Mouse (Mus musculus): ENCODE results near the gene Chst5. TPM values are rescaled to one million over a fixed set of nuclear protein-coding genes. Genes with fewer than 3 reads are reported as not detected.

Chst5 gene
- total and polyA plus RNA-seq, 3 experiments, result not detected

DNA sequence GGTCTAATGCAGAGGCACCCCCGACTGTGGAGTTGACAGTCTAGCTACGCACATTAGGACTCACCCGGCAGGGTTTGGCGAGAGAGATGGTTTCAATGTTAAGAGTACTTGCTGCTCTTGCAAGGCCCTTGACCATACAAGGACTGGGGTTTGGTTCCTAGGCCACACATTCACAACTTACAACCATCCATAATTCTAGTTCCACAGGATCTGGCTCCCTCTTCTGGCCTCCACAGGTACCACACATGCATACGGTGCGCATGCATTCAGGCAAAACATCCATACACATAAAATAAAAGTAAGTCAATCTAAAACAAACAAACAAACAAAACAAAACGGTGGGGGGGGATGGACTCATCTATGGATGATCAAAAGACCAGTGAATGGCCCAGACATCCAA, 15.3 kb downstream of the Chst5 start:
- H3K79me2 ChIP-seq (ENCODE audit: control insufficient read depth, insufficient read depth, low read length, poor library complexity), result no peaks in the 10 kb centered on the region
- H3K4me1 ChIP-seq (ENCODE audit: control insufficient read depth in 1 of 2, insufficient read depth in 2 of 2, low read length in 2 of 2), result no peaks in the 10 kb centered on the region
- no peak overlapping the region for H3K27ac ChIP-seq (ENCODE audit: control insufficient read depth, low read depth, low read length)
- H3K27me3 ChIP-seq (ENCODE audit: control insufficient read depth in 1 of 2, insufficient read depth in 2 of 2, low read length in 2 of 2), result no peaks in the 10 kb centered on the region
- peak; percentile 54 for DNase-seq (ENCODE audit: low read depth, low spot score)
- H3K4me3 ChIP-seq (ENCODE audit: control insufficient read depth in 1 of 2, insufficient read depth in 1 of 2, low read depth in 2 of 2, low read length in 2 of 2), result no peak overlapping the region
- no peaks in the 10 kb centered on the region for H3K9me3 ChIP-seq (replicated peaks; ENCODE audit: insufficient read depth, low read length)
- TF ChIP-seq ZKSCAN1 (IDR thresholded peaks at IDR 0.05; ENCODE audit: low read depth, low read length) (no peak), GABPA (IDR thresholded peaks at IDR 0.05; ENCODE audit: low read depth, low read length) (no peak), TAL1 (IDR thresholded peaks at IDR 0.05; ENCODE audit: low read length) (no peak), MAZ (IDR thresholded peaks at IDR 0.05; ENCODE audit: low read depth, low read length) (no peak), ZNF384 (IDR thresholded peaks at IDR 0.05; ENCODE audit: low read depth, low read length) (no peak), E2F4 (IDR thresholded peaks at IDR 0.05; ENCODE audit: borderline replicate concordance, low read depth, low read length) (no peak), USF2 (IDR thresholded peaks at IDR 0.05; ENCODE audit: borderline replicate concordance in 1 of 2, insufficient read depth in 1 of 2, low read depth in 1 of 2, low read length in 2 of 2) (no peak), RCOR1 (IDR thresholded peaks at IDR 0.05; ENCODE audit: low read depth, low read length) (no peak), MAFK (IDR thresholded peaks at IDR 0.05; ENCODE audit: borderline replicate concordance, low read depth, low read length) (no peak), POLR2AphosphoS2 (IDR thresholded peaks at IDR 0.05; ENCODE audit: low read length) (no peak), MYB (IDR thresholded peaks at IDR 0.05; ENCODE audit: low read depth, low read length) (no peak), ELF1 (IDR thresholded peaks at IDR 0.05; ENCODE audit: low read depth, low read length) (no peak), TCF12 (IDR thresholded peaks at IDR 0.05; ENCODE audit: low read depth, low read length) (no peak), ZC3H11A (IDR thresholded peaks at IDR 0.05; ENCODE audit: low read depth, low read length) (peak; percentile 36; the same call in 1 of the 2 replicates), SMC3 (IDR thresholded peaks at IDR 0.05; ENCODE audit: low read depth, low read length) (peak; percentile 54), NRF1 (IDR thresholded peaks at IDR 0.05; ENCODE audit: insufficient read depth, low read depth, low read length, poor library complexity, severe bottlenecking) (no peak), RAD21 (IDR thresholded peaks at IDR 0.05; ENCODE audit: low read depth, low read length) (peak; percentile 72), SIN3A (IDR thresholded peaks at IDR 0.05; ENCODE audit: low read length) (no peak), CTCF (IDR thresholded peaks at IDR 0.05 in 2 of 3, conservative IDR thresholded peaks at IDR 0.05 in 1 of 3; ENCODE audit: control insufficient read depth in 1 of 3, insufficient read depth in 1 of 3, low read depth in 2 of 3, low read length in 3 of 3, poor library complexity in 1 of 3, severe bottlenecking in 1 of 3) (peak; percentile 66 to 76 (median 67)), ETS1 (IDR thresholded peaks at IDR 0.05; ENCODE audit: low read depth, low read length) (no peak), POLR2A (IDR thresholded peaks at IDR 0.05; ENCODE audit: control insufficient read depth in 1 of 2, insufficient read depth in 1 of 2, low read depth in 1 of 2, low read length in 2 of 2, poor library complexity in 1 of 2) (no peak)
- peaks cover 0 to 2% of the 10 kb centered on the region in 2 experiments; a peak in 1 of 4 replicates for H3K36me3 ChIP-seq (ENCODE audit: control insufficient read depth in 1 of 2, insufficient read depth in 2 of 2, low read length in 2 of 2)
- no peak overlapping the region for H3K9ac ChIP-seq (ENCODE audit: control insufficient read depth, low read depth, low read length, poor library complexity, severe bottlenecking)

- no peak overlapping the region; a peak in 1 of 4 replicates for H3K4me3 ChIP-seq (ENCODE audit: control insufficient read depth in 1 of 2, insufficient read depth in 1 of 2, low read depth in 2 of 2, low read length in 2 of 2)
- TF ChIP-seq MAFK (IDR thresholded peaks at IDR 0.05; ENCODE audit: borderline replicate concordance, low read depth, low read length) (peak; percentile 64; the same call in 1 of the 2 replicates), UBTF (IDR thresholded peaks at IDR 0.05; ENCODE audit: borderline replicate concordance, insufficient read depth, low read depth, low read length) (no peak)
- H3K9me3 ChIP-seq (replicated peaks; ENCODE audit: insufficient read depth, low read length), result no peaks in the 10 kb centered on the region
- no peaks in the 10 kb centered on the region for H3K79me2 ChIP-seq (ENCODE audit: control insufficient read depth, insufficient read depth, low read length, poor library complexity)
- no peaks in the 10 kb centered on the region for H3K27me3 ChIP-seq (ENCODE audit: control insufficient read depth in 1 of 2, insufficient read depth in 2 of 2, low read length in 2 of 2)
- peaks cover 0 to 10% of the 10 kb centered on the region in 2 experiments; a peak in 2 of 4 replicates for H3K36me3 ChIP-seq (ENCODE audit: control insufficient read depth in 1 of 2, insufficient read depth in 2 of 2, low read length in 2 of 2)
- no peak for DNase-seq (ENCODE audit: low read depth, low spot score)
- no peak overlapping the region for H3K9ac ChIP-seq (ENCODE audit: control insufficient read depth, low read depth, low read length, poor library complexity, severe bottlenecking)
- peaks cover 0 to 10% of the 10 kb centered on the region in 2 experiments; a peak in 2 of 4 replicates for H3K4me1 ChIP-seq (ENCODE audit: control insufficient read depth in 1 of 2, insufficient read depth in 2 of 2, low read length in 2 of 2)
- no peak overlapping the region for H3K27ac ChIP-seq (ENCODE audit: control insufficient read depth, low read depth, low read length)
Measured at GRCm38 (mm10) chr8:111892615-111893014, 17.6 kb downstream of the Chst5 start.
